11 mouse cellular contexts compared by ENCODE assay signal in the genomic region with DNA sequence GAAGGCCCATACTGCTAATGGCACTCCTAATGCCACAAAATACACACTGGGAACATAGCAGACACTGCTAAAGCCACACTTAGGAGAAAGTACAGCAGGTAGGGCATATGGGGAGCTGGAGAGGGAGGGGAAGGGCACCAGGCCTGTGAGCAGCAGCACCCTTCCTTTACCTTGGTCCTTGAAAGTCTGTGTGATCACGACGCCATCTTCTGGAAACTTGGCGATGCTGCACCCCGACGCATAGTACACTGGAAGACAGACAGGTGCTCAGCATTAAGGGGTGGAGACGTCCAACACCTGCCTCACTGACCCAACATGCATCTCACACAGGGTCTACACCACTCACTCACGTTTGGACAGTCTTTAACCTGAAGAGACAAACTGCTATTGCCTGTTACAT. TPM values are rescaled to one million over a fixed set of nuclear protein-coding genes. Genes with fewer than 3 reads are reported as not detected.
DNase-seq lines count a peak whose midpoint lies in the region; ATAC-seq and TF ChIP-seq lines count a peak whose summit lies in the region.
"Had no signal": no experiment of that assay in that cellular context is flagged by ENCODE, and none has a peak within 500 bp of the region (broad histone marks: within the 10 kb centered on the region; RNA-seq: fewer than 3 reads in every experiment).

No protein-coding gene starts in this region.

- DNase-seq in forebrain, embryonic 14.5 days (ENCODE audit: low spot score) = peak; percentile 22
- DNase-seq in lung, embryonic 14.5 days = no peak
- no peak for DNase-seq in lung, postnatal 14 days
- peak; percentile 21 for DNase-seq in Muller cell, postnatal 12 days (ENCODE audit: inconsistent ontology term)
- DNase-seq in left cerebral cortex, postnatal 4 days = no peak
- no peak for DNase-seq in right cerebral cortex, adult 18-20 months
- DNase-seq: kidney, adult 11 months had no signal

- no peak overlapping the region for H3K9ac ChIP-seq in forebrain, embryonic 14.5 days (ENCODE audit: low read length)
- no peak overlapping the region for H3K9ac ChIP-seq in forebrain, embryonic 15.5 days (replicated peaks)
- H3K9ac ChIP-seq in lung, embryonic 14.5 days = no peak overlapping the region

- H3K27ac ChIP-seq in forebrain, embryonic 14.5 days (ENCODE audit: low read depth, low read length) = no peak overlapping the region
- no peak overlapping the region for H3K27ac ChIP-seq in forebrain, embryonic 15.5 days (replicated peaks)
- H3K27ac ChIP-seq in lung, embryonic 14.5 days (ENCODE audit: low read depth) = no peak overlapping the region

- H3K4me3 ChIP-seq in forebrain, embryonic 14.5 days (ENCODE audit: low read depth, low read length) = no peak overlapping the region
- H3K4me3 ChIP-seq in forebrain, embryonic 15.5 days = no peak overlapping the region
- H3K4me3 ChIP-seq in lung, embryonic 14.5 days (ENCODE audit: low read depth, low read length) = no peak overlapping the region

- WGBS in forebrain, embryonic 14.5 days = 75% methylated on average over 7 of the region's 7 CpGs
- 67% methylated on average over 7 of the region's 7 CpGs for WGBS in forebrain, embryonic 15.5 days
- WGBS in lung, embryonic 14.5 days = 72% methylated on average over 7 of the region's 7 CpGs

- H3K4me2 ChIP-seq in forebrain, embryonic 14.5 days (ENCODE audit: low read length) = no peak overlapping the region
- no peak overlapping the region for H3K4me2 ChIP-seq in forebrain, embryonic 15.5 days (replicated peaks)
- no peak overlapping the region for H3K4me2 ChIP-seq in lung, embryonic 14.5 days
- H3K4me2 ChIP-seq: heart, embryonic 11.5 days had no signal

- H3K36me3 ChIP-seq in forebrain, embryonic 14.5 days (ENCODE audit: control insufficient read depth, insufficient read depth, low read length) = peaks cover 97% of the 10 kb centered on the region
- peaks cover 88% of the 10 kb centered on the region for H3K36me3 ChIP-seq in forebrain, embryonic 15.5 days
- peaks cover 96% of the 10 kb centered on the region for H3K36me3 ChIP-seq in lung, embryonic 14.5 days (ENCODE audit: insufficient read depth)

- no peak for ATAC-seq in forebrain, embryonic 14.5 days
- ATAC-seq in forebrain, embryonic 15.5 days (replicated peaks) = no peak
- no peak for ATAC-seq in lung, embryonic 14.5 days (ENCODE audit: insufficient read depth)
- ATAC-seq in megakaryocyte-erythroid progenitor cell, adult 5-6 weeks (replicated peaks; ENCODE audit: low FRiP score, low TSS enrichment, poor library complexity, severe bottlenecking) = peak; percentile 64

- TF ChIP-seq CTCF in lung, embryonic 14.5 days (IDR thresholded peaks at IDR 0.05; ENCODE audit: low read depth) = peak; percentile 33

- intact Hi-C loops in left cerebral cortex, postnatal 4 days (cut with DNase I) = loop anchor here (5.0 kb wide), 1 partner anchor 73 kb away; the partner anchor contains the start of gene Necab2

- H3K27me3 ChIP-seq in forebrain, embryonic 14.5 days (replicated peaks; ENCODE audit: control insufficient read depth, insufficient read depth, low read length) = no peaks in the 10 kb centered on the region
- H3K27me3 ChIP-seq in forebrain, embryonic 15.5 days = no peaks in the 10 kb centered on the region
- H3K27me3 ChIP-seq in lung, embryonic 14.5 days (ENCODE audit: insufficient read depth, low read length) = no peaks in the 10 kb centered on the region

- no peaks in the 10 kb centered on the region for H3K4me1 ChIP-seq in forebrain, embryonic 14.5 days (ENCODE audit: control insufficient read depth, insufficient read depth, low read length)
- no peaks in the 10 kb centered on the region for H3K4me1 ChIP-seq in forebrain, embryonic 15.5 days
- no peaks in the 10 kb centered on the region for H3K4me1 ChIP-seq in lung, embryonic 14.5 days (ENCODE audit: insufficient read depth)

- no peaks in the 10 kb centered on the region for H3K9me3 ChIP-seq in forebrain, embryonic 14.5 days (replicated peaks; ENCODE audit: control insufficient read depth, low read length)
- H3K9me3 ChIP-seq in forebrain, embryonic 15.5 days = no peaks in the 10 kb centered on the region
- H3K9me3 ChIP-seq in lung, embryonic 14.5 days (ENCODE audit: low read depth, low read length) = no peaks in the 10 kb centered on the region

RNA-seq across cellular contexts. Expression of gene Slc38a8, which starts 18.6 kb away (rescaled TPM):
- not detected in 2 replicates for polyA plus RNA-seq in forebrain, embryonic 14.5 days (2014; fragmentation: Nextera tagmentation; extraction: Ambion mirVana)
- polyA plus RNA-seq in forebrain, embryonic 15.5 days (2015; fragmentation: Nextera tagmentation; extraction: Ambion mirVana) = not detected in 2 replicates
- polyA plus RNA-seq in lung, embryonic 14.5 days (2014; fragmentation: Nextera tagmentation; extraction: Ambion mirVana) = not detected in 2 replicates
- not detected in 2 replicates for total RNA-seq in megakaryocyte-erythroid progenitor cell, adult 5-6 weeks (2014; fragmentation: Nextera tagmentation)
- total RNA-seq in megakaryocyte-erythroid progenitor cell, adult 5-6 weeks (2017) = 0.38 TPM in 1 of 2 replicates, not detected in the other
- not detected for total RNA-seq in left cerebral cortex, postnatal 4 days (2021)
- polyA plus RNA-seq: heart, embryonic 11.5 days; stomach, embryonic 16.5 days had no signal

RNA-seq across cellular contexts. Expression of gene Mbtps1, which starts 38.4 kb away (rescaled TPM):
- 50.0 and 58.4 TPM in 2 replicates for polyA plus RNA-seq in forebrain, embryonic 14.5 days (2014; fragmentation: Nextera tagmentation; extraction: Ambion mirVana)
- polyA plus RNA-seq in forebrain, embryonic 15.5 days (2015; fragmentation: Nextera tagmentation; extraction: Ambion mirVana) = 65.8 and 67.8 TPM in 2 replicates
- polyA plus RNA-seq in lung, embryonic 14.5 days (2014; fragmentation: Nextera tagmentation; extraction: Ambion mirVana) = 125 and 128 TPM in 2 replicates
- 58.2 and 97.1 TPM in 2 replicates for total RNA-seq in megakaryocyte-erythroid progenitor cell, adult 5-6 weeks (2014; fragmentation: Nextera tagmentation)
- total RNA-seq in megakaryocyte-erythroid progenitor cell, adult 5-6 weeks (2017) = 35.4 and 36.7 TPM in 2 replicates
- total RNA-seq in left cerebral cortex, postnatal 4 days (2021) = 10 to 100 TPM; 68.7 to 72.1 TPM

RNA-seq across cellular contexts. Expression of gene Hsdl1, which starts 54.9 kb away (rescaled TPM):
- polyA plus RNA-seq in forebrain, embryonic 14.5 days (2014; fragmentation: Nextera tagmentation; extraction: Ambion mirVana) = 183 and 202 TPM in 2 replicates
- 156 and 161 TPM in 2 replicates for polyA plus RNA-seq in forebrain, embryonic 15.5 days (2015; fragmentation: Nextera tagmentation; extraction: Ambion mirVana)
- polyA plus RNA-seq in lung, embryonic 14.5 days (2014; fragmentation: Nextera tagmentation; extraction: Ambion mirVana) = 25.9 and 26.8 TPM in 2 replicates
- 22.6 and 32.0 TPM in 2 replicates for total RNA-seq in megakaryocyte-erythroid progenitor cell, adult 5-6 weeks (2014; fragmentation: Nextera tagmentation)
- total RNA-seq in megakaryocyte-erythroid progenitor cell, adult 5-6 weeks (2017) = 36.1 and 52.6 TPM in 2 replicates
- 100 to 1,000 TPM; 103 to 107 TPM for total RNA-seq in left cerebral cortex, postnatal 4 days (2021)

RNA-seq across cellular contexts. Expression of gene Dnaaf1, which starts 54.9 kb away (rescaled TPM):
- 0.39 and 0.40 TPM in 2 replicates for polyA plus RNA-seq in forebrain, embryonic 14.5 days (2014; fragmentation: Nextera tagmentation; extraction: Ambion mirVana)
- 0.15 and 0.51 TPM in 2 replicates for polyA plus RNA-seq in forebrain, embryonic 15.5 days (2015; fragmentation: Nextera tagmentation; extraction: Ambion mirVana)
- polyA plus RNA-seq in lung, embryonic 14.5 days (2014; fragmentation: Nextera tagmentation; extraction: Ambion mirVana) = 0.24 TPM in 1 of 2 replicates, not detected in the other
- 0.24 TPM in 1 of 2 replicates, not detected in the other for total RNA-seq in megakaryocyte-erythroid progenitor cell, adult 5-6 weeks (2014; fragmentation: Nextera tagmentation)
- 0.38 TPM in 1 of 2 replicates, not detected in the other for total RNA-seq in megakaryocyte-erythroid progenitor cell, adult 5-6 weeks (2017)
- total RNA-seq in left cerebral cortex, postnatal 4 days (2021) = under 1 TPM; 0.26 to 0.52 TPM

Comparison
In these comparisons a context has a peak if more than half of its experiments do, and no peak if none do; other contexts are left out.
1. DNase-seq: peak in forebrain, embryonic 14.5 days (single experiment) and Muller cell, postnatal 12 days (single experiment); none in lung, embryonic 14.5 days (single experiment), lung, postnatal 14 days (single experiment), left cerebral cortex, postnatal 4 days (single experiment) and right cerebral cortex, adult 18-20 months (single experiment).